Mouse (Mus musculus) lung, adult 2 months (tissue): Measurements from ENCODE around the gene Dmc1.

Experiments
- CTCF ChIP-seq: fragments of 200-500 bp; IDR thresholded peaks from 2 replicates; pipeline ENCODE4 v1.5.1; 2011; ENCODE audit warnings: mild to moderate bottlenecking, low read length, control low read depth; ENCODE audit not compliant: insufficient read depth
- POLR2A ChIP-seq: fragments of 200-500 bp; IDR thresholded peaks from 2 replicates; pipeline ENCODE4 v1.6.1; 2011; ENCODE audit warnings: low read depth, mild to moderate bottlenecking, control low read depth, low read length, borderline replicate concordance; ENCODE audit errors: extremely low read depth

- TF ChIP-seq CTCF (no peak), POLR2A (no peak)
These were observed 29.2 kb downstream of the Dmc1 start for GRCm38 (mm10) chr15:79575543-79576222.
